Mouse (Mus musculus) liver, postnatal 0 days (tissue): ENCODE results near the gene Serpinb1c.
A peak's percentile ranks its signal among the peaks of the same experiment; 100 is the strongest.

Source experiments
- CTCF ChIP-seq: sonication (generic); IDR thresholded peaks from 2 replicates; pipeline ENCODE4 v1.5.1; 2016; ENCODE audit warnings: antibody characterized with exemption, low read depth
- EP300 ChIP-seq: IDR thresholded peaks from 2 replicates; pipeline ENCODE4 v1.6.1; 2016; ENCODE audit warnings: antibody characterized with exemption, low read depth, mild to moderate bottlenecking

DNA sequence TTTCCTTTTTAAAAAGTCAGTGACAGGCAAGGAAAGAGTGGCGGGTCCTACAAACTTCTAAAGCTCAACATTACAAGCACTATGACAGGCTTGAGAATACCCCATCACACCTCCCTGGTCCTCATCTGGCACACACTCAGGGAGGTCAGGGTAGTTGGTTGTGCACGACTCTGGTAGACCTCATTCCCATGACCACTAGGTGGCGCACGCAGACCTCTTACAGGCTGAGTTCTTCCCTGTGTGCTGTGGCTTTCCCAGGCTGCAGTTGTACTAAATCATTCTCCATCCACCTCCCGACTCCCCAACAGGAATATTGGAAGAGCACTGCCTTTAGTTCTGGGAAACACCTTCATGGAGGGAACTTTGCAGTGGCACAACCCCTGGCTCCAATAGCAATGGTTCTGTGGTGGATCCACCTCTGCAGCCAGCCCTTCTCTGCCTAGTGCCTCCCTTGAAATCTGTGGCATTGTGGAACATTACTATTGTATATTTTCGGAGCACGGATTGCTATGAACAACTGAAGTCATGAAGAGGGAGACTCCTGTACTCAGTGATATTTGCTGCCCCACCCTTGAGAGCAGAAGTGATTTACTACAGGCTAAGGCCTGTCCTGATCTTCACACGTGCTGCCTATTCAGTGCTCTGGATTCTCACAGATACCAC, 5.3 kb upstream of the Serpinb1c start:
- peak; percentile 98 for TF ChIP-seq CTCF
- no peak for TF ChIP-seq EP300
